Mouse (Mus musculus): ENCODE measurements around the gene Rgs21. TPM values are rescaled to one million over a fixed set of nuclear protein-coding genes. Genes with fewer than 3 reads are reported as not detected.

Rgs21 gene
- not detected for total RNA-seq (2021)
- long read RNA-seq, experiment 1, result 0 reads
- long read RNA-seq, experiment 2, result 0 reads

- no peak for DNase-seq (ENCODE audit: low spot score in 2 of 2)
Observed at GRCm38 (mm10) chr1:144567567-144567966, at the start of gene Rgs21. Gene Rgs21, minus strand, starts transcription at chr1:144567667.

DNA sequence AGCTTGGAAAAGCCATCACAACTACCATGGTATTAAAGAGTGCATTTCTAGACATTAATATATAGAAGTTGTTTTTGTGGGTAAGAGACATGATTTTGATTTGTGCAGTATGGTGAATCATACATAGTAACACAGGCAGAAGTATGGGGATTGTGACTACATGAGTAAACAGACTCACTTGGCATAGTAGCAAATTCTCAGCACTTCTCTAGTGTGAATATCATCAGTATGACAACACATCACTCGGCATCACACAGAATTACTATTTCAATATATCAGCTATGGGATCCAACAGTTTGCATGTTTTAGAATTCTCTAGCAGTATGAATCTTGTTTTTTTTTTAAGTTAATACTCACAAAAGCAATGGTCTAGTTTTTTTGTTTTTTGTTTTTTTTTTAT is 36.6 kb upstream of the Rgs21 start:
- DNase-seq (ENCODE audit: low spot score in 2 of 2), result no peak

GRCm38 (mm10) chr1:144602987-144603386 is 35.5 kb upstream of the Rgs21 start:
- DNase-seq (ENCODE audit: low spot score in 2 of 2), result no peak

GRCm38 (mm10) chr1:144579321-144579720 is 11.9 kb upstream of the Rgs21 start:
- DNase-seq (ENCODE audit: low spot score in 2 of 2), result no peak

DNA sequence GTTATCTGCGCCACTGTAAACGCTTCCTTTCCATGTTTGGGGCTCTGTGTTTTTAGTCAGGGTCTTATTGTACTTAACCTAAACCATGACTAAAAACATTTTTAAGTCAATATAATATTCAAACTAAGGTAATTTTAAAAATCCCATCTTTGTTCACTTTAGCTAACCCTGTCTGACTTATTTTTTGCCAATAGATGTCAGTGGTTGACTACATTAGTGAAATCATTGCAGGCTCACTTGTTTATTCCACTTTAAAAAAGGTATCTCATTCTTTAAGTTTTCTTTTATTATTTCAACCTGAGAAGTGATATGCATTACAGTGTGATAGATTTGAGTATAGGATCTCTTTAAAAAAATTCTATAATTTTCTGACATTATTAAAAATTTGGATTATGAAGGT is 5.5 kb upstream of the Rgs21 start:
- no peak for DNase-seq (ENCODE audit: low spot score in 2 of 2)

- no peak for DNase-seq (ENCODE audit: low spot score in 2 of 2)
Observed at GRCm38 (mm10) chr1:144569905-144570304, 2.4 kb upstream of the Rgs21 start.

DNA sequence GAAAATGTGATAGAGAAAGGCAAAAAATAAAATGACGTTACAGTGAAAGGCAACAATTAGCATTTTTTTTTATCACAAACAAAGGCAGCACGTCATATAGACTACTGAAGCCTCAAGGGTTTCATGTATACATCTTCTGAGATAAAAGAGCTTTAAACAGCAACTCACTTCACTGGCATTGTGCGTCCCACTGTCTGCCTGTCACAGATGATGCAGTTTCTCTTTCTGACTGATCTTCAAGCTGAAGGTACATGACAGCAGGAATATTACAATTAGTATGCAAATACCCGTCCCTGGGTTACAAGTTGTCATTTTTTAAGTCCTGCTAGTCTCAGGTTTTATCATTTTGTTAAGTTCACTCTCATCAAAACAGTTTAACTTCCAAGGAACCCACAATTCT is 22.3 kb downstream of the Rgs21 start:
- DNase-seq (ENCODE audit: low spot score in 2 of 2), result no peak

DNA sequence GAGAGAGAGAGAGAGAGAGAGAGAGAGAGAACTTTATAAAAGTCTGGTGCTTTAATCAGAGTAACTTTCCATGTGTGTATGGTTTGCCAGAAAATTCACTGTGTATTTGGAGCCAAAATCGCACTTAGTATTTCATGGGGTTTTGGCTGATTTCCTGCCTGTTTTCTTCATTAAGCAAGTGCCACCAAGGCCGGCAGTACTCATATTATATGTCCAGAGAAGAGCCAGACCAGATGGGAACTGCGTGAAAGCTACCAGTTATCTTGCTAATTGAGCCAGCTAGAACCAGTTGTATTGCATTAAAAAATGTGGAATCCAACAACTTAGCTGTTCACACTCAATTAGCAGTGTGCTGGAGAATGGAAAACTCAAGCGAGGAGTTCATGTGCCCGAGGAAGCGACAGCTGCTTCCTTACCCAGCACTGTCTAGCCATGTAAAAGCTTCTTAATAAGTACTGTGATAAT is 22.9 kb downstream of the Rgs21 start:
- no peak for DNase-seq (ENCODE audit: low spot score in 2 of 2)

- no peak for DNase-seq (ENCODE audit: low spot score in 2 of 2)
Observed at GRCm38 (mm10) chr1:144531746-144532145, 35.7 kb downstream of the Rgs21 start.

DNA sequence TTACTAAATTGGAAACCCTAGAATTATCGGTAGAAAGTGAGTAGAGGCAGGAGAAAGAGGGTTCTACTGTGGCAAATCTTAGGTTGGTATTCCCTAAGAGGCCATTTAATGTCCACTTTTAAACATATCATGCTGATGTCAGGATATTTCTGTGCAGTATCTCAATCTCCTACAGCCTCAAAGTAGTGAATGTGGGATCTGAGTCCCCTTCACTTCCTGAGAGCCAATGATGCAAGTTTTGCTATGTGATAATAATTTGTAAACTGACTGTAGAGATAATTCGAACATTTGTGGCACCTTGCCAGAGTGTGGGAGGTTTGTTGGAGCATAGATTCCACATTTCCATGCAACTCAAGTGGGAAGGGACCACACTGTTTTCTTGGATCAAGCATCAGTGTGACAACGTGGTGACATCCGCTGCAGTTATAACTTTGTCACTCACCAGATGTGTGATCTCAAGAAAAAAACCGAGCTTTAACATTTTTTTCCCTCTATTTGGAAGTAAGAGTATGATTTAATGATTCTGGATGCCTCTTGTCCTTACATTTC is 49.5 kb downstream of the Rgs21 start:
- no peak for DNase-seq (ENCODE audit: low spot score in 2 of 2)

GRCm38 (mm10) chr1:144502241-144502640 is 65.2 kb downstream of the Rgs21 start:
- DNase-seq (ENCODE audit: low spot score in 2 of 2), result no peak

- DNase-seq (ENCODE audit: low spot score in 2 of 2), result no peak
Observed at GRCm38 (mm10) chr1:144500423-144500822, 67.0 kb downstream of the Rgs21 start.

GRCm38 (mm10) chr1:144499719-144500118 is 67.7 kb downstream of the Rgs21 start:
- no peak for DNase-seq (ENCODE audit: low spot score in 2 of 2)

DNA sequence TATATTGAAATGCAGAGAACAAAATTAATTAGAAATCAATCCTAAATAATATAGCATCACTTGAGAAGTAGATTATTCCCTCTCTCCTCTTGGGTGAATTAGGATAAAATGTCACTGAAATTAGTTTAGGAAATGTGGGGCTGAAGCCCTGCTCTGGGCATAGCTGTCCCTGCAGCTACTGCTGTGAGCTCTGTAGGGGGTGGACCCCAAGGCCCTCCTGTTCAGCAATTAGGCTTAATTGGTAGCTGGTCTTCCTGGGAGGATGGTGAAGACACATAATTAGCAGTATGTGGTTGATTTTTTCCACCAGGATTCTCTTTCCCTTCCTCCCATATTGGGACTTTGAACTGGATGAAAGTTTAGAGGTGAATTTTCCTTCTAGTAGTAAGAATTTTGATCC is 68.7 kb downstream of the Rgs21 start:
- DNase-seq (ENCODE audit: low spot score in 2 of 2), result no peak

DNA sequence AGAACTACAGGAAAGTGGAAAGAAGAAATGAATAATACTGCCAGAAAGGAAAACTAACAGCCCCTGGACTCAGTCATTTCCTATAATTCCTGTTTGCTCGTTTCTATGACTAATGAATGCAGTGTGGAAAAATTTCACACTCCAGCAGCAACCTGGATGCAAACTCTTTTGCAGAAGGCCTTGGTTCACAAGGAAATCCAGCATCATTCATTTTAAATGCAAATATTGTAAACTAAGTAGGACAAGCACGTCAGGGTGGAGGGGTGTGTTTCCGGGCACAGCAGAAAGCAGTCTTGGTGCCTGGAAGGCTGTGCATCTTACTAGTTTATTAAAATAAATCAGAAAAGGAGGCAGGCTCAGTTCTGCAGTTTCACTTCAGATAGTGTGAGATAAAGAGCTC is 69.4 kb downstream of the Rgs21 start:
- DNase-seq (ENCODE audit: low spot score in 2 of 2), result no peak

DNA sequence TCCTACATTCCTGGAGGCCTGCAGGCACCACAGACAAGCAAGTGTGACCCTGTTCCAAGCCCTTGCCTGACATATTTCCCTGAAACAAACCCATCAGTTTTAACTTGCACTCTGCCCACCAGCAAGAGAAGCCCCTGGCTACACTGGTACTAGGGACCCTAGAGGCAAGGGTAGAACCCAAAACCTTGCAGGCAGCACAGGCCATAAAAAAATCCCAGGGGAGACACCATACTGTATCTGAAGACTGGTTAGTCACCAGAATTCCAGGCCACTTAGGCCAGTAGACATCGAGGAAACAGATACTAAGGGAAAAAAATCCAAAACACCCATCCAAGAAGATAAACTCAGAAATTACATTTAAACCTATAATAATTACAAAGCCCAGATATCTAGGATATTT is 74.1 kb downstream of the Rgs21 start:
- no peak for DNase-seq (ENCODE audit: low spot score in 2 of 2)

DNA sequence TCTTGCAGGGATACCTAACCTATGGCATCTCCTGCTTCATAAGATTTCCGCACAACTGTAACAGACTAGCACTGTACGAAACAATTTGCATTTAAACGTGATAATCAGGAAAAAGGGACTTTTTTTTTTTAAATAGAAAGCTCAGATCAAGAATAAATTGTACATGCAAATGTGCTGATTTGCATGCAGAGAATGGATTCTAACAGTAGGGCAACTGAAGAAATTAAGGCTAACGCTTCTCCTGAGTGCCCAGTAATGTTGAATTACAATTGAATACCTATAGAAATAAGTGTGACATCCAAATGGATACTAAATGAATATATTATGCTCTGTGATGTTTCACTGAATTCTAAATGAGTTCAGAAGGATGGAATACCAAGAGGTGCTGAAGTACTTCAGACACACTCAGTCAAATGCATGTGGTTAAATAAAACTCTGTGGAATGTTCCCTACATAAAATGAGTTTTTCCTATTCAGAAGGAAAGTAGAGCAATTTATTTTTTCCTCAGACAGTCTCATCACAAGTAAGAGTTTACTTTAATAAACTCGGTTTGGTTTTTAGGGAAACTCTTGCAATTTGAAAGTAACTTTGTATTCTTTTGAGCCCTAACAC is 79.1 kb downstream of the Rgs21 start:
- no peak for DNase-seq (ENCODE audit: low spot score in 2 of 2)

Other genes starting within 250 kb of the Rgs21 start
- gene Rgs18, start 207.8 kb upstream of the Rgs21 start, total RNA-seq (2021), result 1 to 10 TPM in 1 of 2 experiments, under 1 TPM in 1; 0.76 to 1.0 TPM